Mouse (Mus musculus) thymus, postnatal 10 days (tissue): ENCODE measurements around the gene Smarce1.
"Not testable (repeated sequence)": the region's sequence is repeated elsewhere in the genome, so short reads cannot be mapped to it uniquely, and the experiment has no call there.

Experiments
- DNase-seq, 2 experiments: peaks; one replicate each; pipeline ENCODE4 v3.0.0; 2021; ENCODE audit warnings: low spot score in 2 of 2

The Smarce1 gene

GRCm38 (mm10) chr11:99230261-99231048, at the start of gene Smarce1:
Gene Smarce1, minus strand, starts transcription at chr11:99231017.
- peak; percentile 63 to 79 for DNase-seq

- DNase-seq = no peak
Observed at GRCm38 (mm10) chr11:99279986-99280385, 49.2 kb upstream of the Smarce1 start.

- no peak for DNase-seq
Observed at GRCm38 (mm10) chr11:99276786-99277185, 46.0 kb upstream of the Smarce1 start.

GRCm38 (mm10) chr11:99275624-99276023, 44.8 kb upstream of the Smarce1 start:
- no peak for DNase-seq

- DNase-seq = no peak
Observed at GRCm38 (mm10) chr11:99272721-99273120, 41.9 kb upstream of the Smarce1 start.

- no peak for DNase-seq
Observed at GRCm38 (mm10) chr11:99269192-99269591, 38.4 kb upstream of the Smarce1 start.

- DNase-seq = no peak
Observed at GRCm38 (mm10) chr11:99265796-99266195, 35.0 kb upstream of the Smarce1 start.

GRCm38 (mm10) chr11:99265220-99265619, 34.4 kb upstream of the Smarce1 start:
- DNase-seq = no peak

GRCm38 (mm10) chr11:99256213-99256612, 25.4 kb upstream of the Smarce1 start:
- DNase-seq = no peak

- DNase-seq = no peak
Observed at GRCm38 (mm10) chr11:99255316-99255715, 24.5 kb upstream of the Smarce1 start.

- DNase-seq = no peak
Observed at GRCm38 (mm10) chr11:99253893-99254292, 23.1 kb upstream of the Smarce1 start.

GRCm38 (mm10) chr11:99252671-99253070, 21.9 kb upstream of the Smarce1 start:
- DNase-seq = no peak

- no peak for DNase-seq
Observed at GRCm38 (mm10) chr11:99250666-99251065, 19.8 kb upstream of the Smarce1 start.

- DNase-seq = no peak
Observed at GRCm38 (mm10) chr11:99250241-99250640, 19.4 kb upstream of the Smarce1 start.

GRCm38 (mm10) chr11:99249115-99249514, 18.3 kb upstream of the Smarce1 start:
- peak in 1 of 2 experiments; percentile 19 for DNase-seq

GRCm38 (mm10) chr11:99247916-99248315, 17.1 kb upstream of the Smarce1 start:
- no peak for DNase-seq

GRCm38 (mm10) chr11:99244519-99244918, 13.7 kb upstream of the Smarce1 start:
- not testable (repeated sequence) for DNase-seq

GRCm38 (mm10) chr11:99243820-99244374, 13.1 kb upstream of the Smarce1 start, which contains the start of gene Krt222:
Gene Krt222, minus strand, starts transcription at chr11:99244085.
- no peak for DNase-seq

GRCm38 (mm10) chr11:99243200-99243819, 12.5 kb upstream of the Smarce1 start:
- DNase-seq = no peak

- DNase-seq = no peak
Observed at GRCm38 (mm10) chr11:99242056-99242455, 11.2 kb upstream of the Smarce1 start.

GRCm38 (mm10) chr11:99238468-99238867, 7.7 kb upstream of the Smarce1 start:
- DNase-seq = peak; percentile 70 to 76

- no peak for DNase-seq
Observed at GRCm38 (mm10) chr11:99231049-99231816, 416 bp upstream of the Smarce1 start.
